Mouse (Mus musculus) heart, embryonic 11.5 days (tissue): ENCODE results near the gene Plppr1. TPM values are rescaled to one million over a fixed set of nuclear protein-coding genes. Genes with fewer than 3 reads are reported as not detected.

Experiments
- ATAC-seq: fragments of 200-750 bp; cut with Nextera tagmentation; replicated peaks from 2 replicates; pipeline ENCODE4 v1.8.0; 2017; ENCODE audit warnings: moderate library complexity; ENCODE audit not compliant: insufficient number of reproducible peaks, low FRiP score, low TSS enrichment
- H3K27ac ChIP-seq: fragments of 300-500 bp; sonication (generic); 2 replicates; pipeline ENCODE4 v1.5.1; 2014; ENCODE audit warnings: mild to moderate bottlenecking, low read depth, low read length
- H3K27me3 ChIP-seq: fragments of 300-500 bp; sonication (generic); 2 replicates; pipeline ENCODE4 v1.6.1; 2014; ENCODE audit warnings: mild to moderate bottlenecking, low read length, mixed read lengths; ENCODE audit not compliant: control insufficient read depth, insufficient read depth
- H3K36me3 ChIP-seq: fragments of 300-500 bp; sonication (generic); 2 replicates; pipeline ENCODE4 v1.6.1; 2014; ENCODE audit warnings: mild to moderate bottlenecking, low read length, moderate library complexity, mixed read lengths; ENCODE audit not compliant: control insufficient read depth, insufficient read depth
- H3K4me1 ChIP-seq: fragments of 300-500 bp; sonication (generic); 2 replicates; pipeline ENCODE4 v1.6.1; 2014; ENCODE audit warnings: low read length; ENCODE audit not compliant: control insufficient read depth, insufficient read depth
- H3K4me2 ChIP-seq: fragments of 300-500 bp; sonication (generic); 2 replicates; pipeline ENCODE4 v1.6.1; 2014; ENCODE audit warnings: mild to moderate bottlenecking, moderate library complexity
- H3K4me3 ChIP-seq: fragments of 300-500 bp; sonication (generic); 2 replicates; pipeline ENCODE4 v1.5.1; 2014; ENCODE audit warnings: low read depth, low read length
- H3K9ac ChIP-seq: fragments of 300-500 bp; sonication (generic); 2 replicates; pipeline ENCODE4 v1.6.1; 2014; ENCODE audit warnings: mild to moderate bottlenecking, low read depth, low read length, moderate library complexity
- H3K9me3 ChIP-seq: fragments of 300-500 bp; sonication (generic); replicated peaks from 2 replicates; pipeline ENCODE4 v1.6.1; 2016; ENCODE audit warnings: low read length; ENCODE audit not compliant: control insufficient read depth
- WGBS: fragments of 180-500 bp; shearing (Covaris S2); extraction: QIAGEN DNeasy Blood & Tissue Kit; methylation state at CpG from one replicate; pipeline ENCODE4 v1.1.7; 2014; ENCODE audit not compliant: insufficient replicate concordance; 5-methylcytosine and 5-hydroxymethylcytosine counted together
- polyA plus RNA-seq: library from polyadenylated mRNA; unstranded; fragments of >200 nt; fragmentation: Nextera tagmentation; extraction: Ambion mirVana; gene quantifications from 2 replicates; pipeline ENCODE4 v1.2.1, GENCODE M21; 2014

Gene Plppr1
- polyA plus RNA-seq, 1 experiment from 2014 or later, result 1.9 TPM

DNA sequence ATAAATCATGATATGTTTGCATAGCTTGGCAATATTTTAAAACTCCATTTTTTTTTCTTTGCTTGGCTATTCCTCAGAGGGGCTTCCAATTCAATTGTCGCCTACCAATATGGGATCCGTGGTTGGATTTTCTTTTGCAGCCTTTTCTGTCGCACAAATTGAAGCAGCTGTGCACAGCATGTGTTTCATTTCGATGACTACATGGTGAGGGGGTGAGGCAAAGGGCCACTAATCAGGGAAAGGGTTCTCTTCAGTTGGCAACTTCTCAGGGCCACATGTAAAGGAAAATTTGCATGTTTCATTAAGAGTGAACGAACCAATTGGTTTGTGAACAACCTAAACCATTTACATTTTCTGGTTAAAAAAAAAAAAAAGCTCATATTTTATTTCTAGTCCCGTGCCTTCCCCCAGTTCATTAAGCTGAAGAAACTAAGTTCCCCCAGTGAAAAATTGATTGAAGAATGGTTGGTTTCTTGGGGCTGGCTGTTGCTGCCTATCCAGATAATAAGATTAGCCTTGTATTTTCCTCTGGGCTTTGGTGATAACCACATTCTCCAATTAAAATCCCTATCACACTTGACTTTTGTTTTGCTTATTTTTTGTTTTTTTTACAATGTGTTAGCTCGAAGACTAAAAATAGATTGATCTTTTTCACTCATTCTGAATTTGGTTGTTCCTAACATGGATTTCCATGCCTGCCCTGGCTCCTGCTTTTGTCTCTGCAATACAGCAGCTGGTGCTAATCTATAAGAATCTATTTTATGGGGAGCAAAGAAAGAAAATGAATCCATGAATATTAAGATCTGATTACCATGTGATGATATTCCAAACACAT is 43.1 kb downstream of the Plppr1 start:
- H3K27me3 ChIP-seq, result no peaks in the 10 kb centered on the region
- no peak overlapping the region for H3K9ac ChIP-seq
- no peak overlapping the region for H3K27ac ChIP-seq
- WGBS, result 62% methylated on average over 7 of the region's 7 CpGs
- ATAC-seq, result no peak
- no peak overlapping the region for H3K4me2 ChIP-seq
- no peaks in the 10 kb centered on the region for H3K9me3 ChIP-seq
- H3K4me3 ChIP-seq, result no peak overlapping the region
- H3K36me3 ChIP-seq, result no peaks in the 10 kb centered on the region
- no peaks in the 10 kb centered on the region for H3K4me1 ChIP-seq

GRCm38 (mm10) chr4:49102769-49103193 is 43.7 kb downstream of the Plppr1 start:
- Histone ChIP-seq H3K4me2 (no peak overlapping the region), H3K9me3 (no peaks in the 10 kb centered on the region), H3K36me3 (no peaks in the 10 kb centered on the region), H3K27me3 (no peaks in the 10 kb centered on the region), H3K4me1 (no peaks in the 10 kb centered on the region), H3K27ac (no peak overlapping the region), H3K4me3 (no peak overlapping the region), H3K9ac (no peak overlapping the region)
- ATAC-seq, result no peak
- 89% methylated on average over 4 of the region's 4 CpGs for WGBS

GRCm38 (mm10) chr4:49104860-49105259 is 45.8 kb downstream of the Plppr1 start:
- Histone ChIP-seq H3K36me3 (no peaks in the 10 kb centered on the region), H3K9ac (no peak overlapping the region), H3K4me1 (peaks cover 7% of the 10 kb centered on the region; the same call in 1 of the 2 replicates), H3K4me3 (no peak overlapping the region), H3K27me3 (no peaks in the 10 kb centered on the region), H3K4me2 (no peak overlapping the region), H3K27ac (no peak overlapping the region), H3K9me3 (no peaks in the 10 kb centered on the region)
- 82% methylated on average over 8 of the region's 8 CpGs for WGBS
- no peak for ATAC-seq

GRCm38 (mm10) chr4:49107895-49108294 is 48.8 kb downstream of the Plppr1 start:
- ATAC-seq, result no peak
- Histone ChIP-seq H3K4me3 (no peak overlapping the region), H3K27ac (no peak overlapping the region), H3K9ac (no peak overlapping the region), H3K4me1 (peaks cover 10% of the 10 kb centered on the region; the same call in 1 of the 2 replicates), H3K9me3 (no peaks in the 10 kb centered on the region), H3K4me2 (no peak overlapping the region), H3K36me3 (no peaks in the 10 kb centered on the region), H3K27me3 (no peaks in the 10 kb centered on the region)
- 89% methylated on average over 4 of the region's 4 CpGs for WGBS

GRCm38 (mm10) chr4:49108371-49108770 is 49.3 kb downstream of the Plppr1 start:
- Histone ChIP-seq H3K27me3 (no peaks in the 10 kb centered on the region), H3K9ac (no peak overlapping the region), H3K4me1 (peaks cover 10% of the 10 kb centered on the region; the same call in 1 of the 2 replicates), H3K36me3 (no peaks in the 10 kb centered on the region), H3K4me2 (no peak overlapping the region), H3K9me3 (no peaks in the 10 kb centered on the region), H3K27ac (no peak overlapping the region), H3K4me3 (no peak overlapping the region)
- ATAC-seq, result no peak
- WGBS, result 61% methylated on average over 8 of the region's 8 CpGs

DNA sequence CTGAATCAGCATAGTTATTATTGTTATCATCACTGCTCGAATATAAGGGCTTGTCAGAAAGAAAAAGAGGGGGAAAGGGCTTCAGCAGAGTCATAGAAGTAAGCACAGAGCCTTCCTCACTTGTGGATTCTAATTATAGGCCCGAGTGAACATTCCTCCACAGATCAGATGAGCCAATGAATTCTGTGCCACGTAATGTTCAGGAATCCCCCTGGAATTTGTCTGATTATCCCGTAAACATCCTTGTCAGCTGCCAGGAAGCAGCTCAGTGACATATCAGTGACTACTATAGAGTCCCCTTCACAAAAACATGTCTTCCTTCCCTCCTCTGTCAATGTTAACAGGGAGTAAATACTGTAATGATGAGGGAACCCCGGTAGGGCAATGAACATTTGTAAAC is 50.9 kb downstream of the Plppr1 start:
- H3K4me2 ChIP-seq, result peak overlapping the region; percentile 19; the same call in 1 of the 2 replicates
- 17% methylated on average over 5 of the region's 5 CpGs for WGBS

GRCm38 (mm10) chr4:49118842-49119241 is 59.8 kb downstream of the Plppr1 start:
- no peak overlapping the region for H3K9ac ChIP-seq
- H3K4me1 ChIP-seq, result no peaks in the 10 kb centered on the region
- H3K27me3 ChIP-seq, result no peaks in the 10 kb centered on the region
- H3K36me3 ChIP-seq, result no peaks in the 10 kb centered on the region
- no peaks in the 10 kb centered on the region for H3K9me3 ChIP-seq
- H3K27ac ChIP-seq, result no peak overlapping the region
- no peak overlapping the region for H3K4me3 ChIP-seq
- ATAC-seq, result no peak
- 48% methylated on average over 2 of the region's 2 CpGs for WGBS
- no peak overlapping the region for H3K4me2 ChIP-seq

More for the DNA sequence above, 50.9 kb downstream of the Plppr1 start:
- no peaks in the 10 kb centered on the region for H3K9me3 ChIP-seq
- no peak overlapping the region for H3K4me3 ChIP-seq
- H3K4me1 ChIP-seq, result peaks cover 10% of the 10 kb centered on the region; the same call in 1 of the 2 replicates
- H3K27ac ChIP-seq, result no peak overlapping the region
- no peaks in the 10 kb centered on the region for H3K27me3 ChIP-seq
- H3K9ac ChIP-seq, result no peak overlapping the region
- no peaks in the 10 kb centered on the region for H3K36me3 ChIP-seq
- 0 out of 2 replicates have a peak, but pooled peaks have one; percentile 46 for ATAC-seq

DNA sequence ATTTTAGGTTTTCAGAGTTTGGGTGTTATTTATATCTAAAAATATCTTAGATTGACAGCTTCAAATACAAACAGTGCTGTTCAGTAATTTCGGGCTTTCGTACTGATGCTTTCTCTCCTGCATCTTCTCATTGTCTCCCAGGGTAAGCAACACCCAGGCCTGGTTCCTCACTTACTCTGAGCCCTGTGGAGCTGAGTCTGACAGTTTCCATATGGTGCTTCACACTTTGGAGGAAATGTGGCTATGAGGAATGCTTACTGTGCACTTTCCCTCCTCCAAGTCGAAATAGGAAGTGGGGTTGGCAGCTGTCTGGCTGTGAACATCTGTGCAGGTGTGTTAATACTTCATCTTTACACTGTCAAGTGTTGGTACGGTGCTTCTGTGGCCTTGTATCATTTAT is 85.7 kb downstream of the Plppr1 start:
- Histone ChIP-seq H3K9ac (no peak overlapping the region), H3K4me1 (no peaks in the 10 kb centered on the region), H3K4me3 (no peak overlapping the region), H3K9me3 (no peaks in the 10 kb centered on the region), H3K27me3 (no peaks in the 10 kb centered on the region), H3K36me3 (no peaks in the 10 kb centered on the region), H3K27ac (no peak overlapping the region), H3K4me2 (no peak overlapping the region)
- no peak for ATAC-seq
- 77% methylated on average over 4 of the region's 4 CpGs for WGBS

DNA sequence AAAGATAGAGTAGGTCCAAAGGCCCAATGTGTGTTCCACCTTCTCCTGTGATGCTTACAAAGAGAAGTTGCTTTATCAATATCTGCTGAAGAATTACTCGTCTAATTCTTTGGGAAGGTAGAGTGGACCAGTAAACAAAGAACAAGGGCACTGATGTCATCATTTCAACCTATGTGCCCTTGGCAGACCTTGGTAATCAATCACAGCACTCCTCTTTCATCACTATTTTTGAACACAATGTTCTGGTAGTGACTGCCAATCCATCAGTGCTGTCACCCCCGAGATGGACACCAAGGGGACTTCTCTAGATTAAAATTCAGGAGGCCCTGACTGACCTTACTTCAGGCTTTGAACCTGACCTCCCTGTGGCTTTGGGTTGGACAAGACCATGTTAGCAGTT is 89.7 kb downstream of the Plppr1 start:
- no peak overlapping the region for H3K27ac ChIP-seq
- no peaks in the 10 kb centered on the region for H3K36me3 ChIP-seq
- no peaks in the 10 kb centered on the region for H3K27me3 ChIP-seq
- WGBS, result 50% methylated on average over 2 of the region's 2 CpGs
- no peak overlapping the region for H3K4me2 ChIP-seq
- H3K9me3 ChIP-seq, result no peaks in the 10 kb centered on the region
- H3K4me3 ChIP-seq, result no peak overlapping the region
- H3K9ac ChIP-seq, result no peak overlapping the region
- no peak for ATAC-seq
- H3K4me1 ChIP-seq, result no peaks in the 10 kb centered on the region
